Comparison of ENCODE assay signal across 23 mouse cellular contexts in the genomic region with DNA sequence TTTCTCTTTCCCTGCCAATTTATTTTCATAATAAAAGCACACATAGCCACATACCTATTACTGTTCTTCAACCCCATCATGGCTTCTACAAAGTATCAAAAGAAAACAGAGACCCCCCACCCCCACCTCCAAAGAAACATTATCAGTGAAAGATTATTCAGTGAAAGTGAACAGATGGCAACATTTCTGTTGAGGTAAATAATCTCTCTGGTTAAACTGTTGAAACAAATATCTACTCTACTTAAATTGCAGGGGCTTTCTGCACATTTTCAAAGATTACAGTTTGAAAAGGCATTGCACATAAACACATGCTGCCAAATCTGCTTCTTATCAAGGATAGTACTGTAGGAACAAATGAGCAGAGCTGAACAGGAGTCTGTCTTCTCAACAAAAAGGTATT. TPM values are rescaled to one million over a fixed set of nuclear protein-coding genes. Genes with fewer than 3 reads are reported as not detected.
DNase-seq lines count a peak whose midpoint lies in the region; ATAC-seq and TF ChIP-seq lines count a peak whose summit lies in the region.
"Had no signal": no experiment of that assay in that cellular context is flagged by ENCODE, and none has a peak within 500 bp of the region (broad histone marks: within the 10 kb centered on the region; RNA-seq: fewer than 3 reads in every experiment).

No protein-coding gene starts in this region.

- H3K27me3 ChIP-seq in MEL (ENCODE audit: control insufficient read depth in 1 of 2, insufficient read depth in 2 of 2, low read length in 2 of 2), result peaks cover 5 to 10% of the 10 kb centered on the region in 2 experiments
- H3K27me3 ChIP-seq in forebrain, embryonic 11.5 days (ENCODE audit: control insufficient read depth, insufficient read depth, low read length), result no peaks in the 10 kb centered on the region
- H3K27me3 ChIP-seq: CH12.LX had no signal

- no peak overlapping the region for H3K27ac ChIP-seq in MEL (ENCODE audit: control insufficient read depth, low read depth, low read length)
- H3K27ac ChIP-seq in forebrain, embryonic 11.5 days (ENCODE audit: low read depth, low read length), result no peak overlapping the region

- H3K79me2 ChIP-seq in MEL (ENCODE audit: control insufficient read depth, insufficient read depth, low read length, poor library complexity), result no peaks in the 10 kb centered on the region

- DNase-seq in MEL (ENCODE audit: low read depth, low spot score), result no peak
- no peak for DNase-seq in forebrain, embryonic 11.5 days (ENCODE audit: low spot score)
- DNase-seq: adrenal gland, adult 2 months; adrenal gland, adult 8-10 months; adrenal gland, postnatal 10 days; adrenal gland, postnatal 14 days; adrenal gland, postnatal 25 days; adrenal gland, postnatal 36 days; B cell, adult 2 months; cerebellum, adult 11 months; cerebellum, adult 11-12 months; cerebellum, adult 18-20 months; cerebellum, adult 2 months; cerebellum, adult 8-10 months had no signal

- ATAC-seq in forebrain, embryonic 11.5 days (replicated peaks; ENCODE audit: low FRiP score), result no peak
- ATAC-seq: activated CD4-positive, CD25-positive, alpha-beta regulatory T cell, adult 4 months; CD4-positive, CD25-positive, alpha-beta regulatory T cell, adult 4 months; Patski had no signal

- no peak for TF ChIP-seq RAD21 in MEL (IDR thresholded peaks at IDR 0.05; ENCODE audit: low read depth, low read length)

- H3K4me3 ChIP-seq in MEL (ENCODE audit: control insufficient read depth in 1 of 2, insufficient read depth in 1 of 2, low read depth in 2 of 2, low read length in 2 of 2), result no peak overlapping the region
- H3K4me3 ChIP-seq in forebrain, embryonic 11.5 days (ENCODE audit: low read depth, low read length), result no peak overlapping the region

- H3K9ac ChIP-seq in MEL (ENCODE audit: control insufficient read depth, low read depth, low read length, poor library complexity, severe bottlenecking), result no peak overlapping the region
- no peak overlapping the region for H3K9ac ChIP-seq in forebrain, embryonic 11.5 days (ENCODE audit: low read length)

- peak in 1 of 2 experiments; percentile 78; a peak in 2 of 4 replicates for TF ChIP-seq EP300 in MEL (IDR thresholded peaks at IDR 0.05; ENCODE audit: low read depth in 1 of 2, low read length in 2 of 2)

- peaks cover 7 to 25% of the 10 kb centered on the region in 2 experiments; a peak in 2 of 4 replicates for H3K4me1 ChIP-seq in MEL (ENCODE audit: control insufficient read depth in 1 of 2, insufficient read depth in 2 of 2, low read length in 2 of 2)
- no peaks in the 10 kb centered on the region for H3K4me1 ChIP-seq in forebrain, embryonic 11.5 days (replicated peaks; ENCODE audit: control insufficient read depth, insufficient read depth, low read length)

- H3K9me3 ChIP-seq in MEL (replicated peaks; ENCODE audit: insufficient read depth, low read length), result no peaks in the 10 kb centered on the region
- no peaks in the 10 kb centered on the region for H3K9me3 ChIP-seq in forebrain, embryonic 11.5 days (ENCODE audit: control insufficient read depth, low read length)
- H3K9me3 ChIP-seq: G1E had no signal

- H3K36me3 ChIP-seq in MEL (ENCODE audit: control insufficient read depth in 1 of 2, insufficient read depth in 2 of 2, low read length in 2 of 2), result peaks cover 0 to 9% of the 10 kb centered on the region in 2 experiments; a peak in 2 of 4 replicates
- no peaks in the 10 kb centered on the region for H3K36me3 ChIP-seq in forebrain, embryonic 11.5 days (ENCODE audit: control insufficient read depth, insufficient read depth, low read length)
- H3K36me3 ChIP-seq: G1E had no signal

- TF ChIP-seq CTCF in MEL (IDR thresholded peaks at IDR 0.05 in 2 of 3, conservative IDR thresholded peaks at IDR 0.05 in 1 of 3; ENCODE audit: control insufficient read depth in 1 of 3, insufficient read depth in 1 of 3, low read depth in 2 of 3, low read length in 3 of 3, poor library complexity in 1 of 3, severe bottlenecking in 1 of 3), result no peak

- no peak overlapping the region for H3K4me2 ChIP-seq in forebrain, embryonic 11.5 days (ENCODE audit: low read depth, low read length, severe bottlenecking)

- no peak for TF ChIP-seq POLR2A in MEL (IDR thresholded peaks at IDR 0.05; ENCODE audit: control insufficient read depth in 1 of 2, insufficient read depth in 1 of 2, low read depth in 1 of 2, low read length in 2 of 2, poor library complexity in 1 of 2)

TF ChIP-seq in MEL, 35 proteins besides CTCF, POLR2A, EP300 and RAD21:
- TF ChIP-seq TCF12 (IDR thresholded peaks at IDR 0.05; ENCODE audit: low read depth, low read length) (0 out of 2 replicates have a peak, but pooled peaks have one; percentile 62), MXI1 (IDR thresholded peaks at IDR 0.05; ENCODE audit: low read depth, low read length) (peak; percentile 26; the same call in 1 of the 2 replicates), ZMIZ1 (IDR thresholded peaks at IDR 0.05; ENCODE audit: low read depth, low read length) (no peak), ETS1 (IDR thresholded peaks at IDR 0.05; ENCODE audit: low read depth, low read length) (peak; percentile 38; the same call in 1 of the 2 replicates)

RNA-seq across cellular contexts. Expression of gene Slc17a1, which starts 5.7 kb away (rescaled TPM):
- not detected in 2 replicates for total RNA-seq in MEL (2012; rRNA removed)
- polyA plus RNA-seq in MEL (2012; ENCODE audit: insufficient read depth in 1 of 2, insufficient read length in 2 of 2, low read depth in 1 of 2, low replicate concordance in 2 of 2, missing spikeins in 1 of 2), result not detected
- polyA plus RNA-seq in forebrain, embryonic 11.5 days (2014; fragmentation: Nextera tagmentation; extraction: Ambion mirVana), result not detected in 2 replicates
- total RNA-seq: adrenal gland, adult 18-20 months; adrenal gland, adult 8-10 months; adrenal gland, postnatal 25 days; adrenal gland, postnatal 36 days; CH12.LX; ES-E14 had no signal
- polyA plus RNA-seq: activated CD4-positive, CD25-positive, alpha-beta regulatory T cell, adult 4 months; adrenal gland, adult 2 months; brain, embryonic 14.5 days; C2C12; cerebellum, adult 2 months; G1E had no signal

RNA-seq across cellular contexts. Expression of gene Slc17a3, which starts 22.6 kb away (rescaled TPM):
- not detected in 2 replicates for total RNA-seq in MEL (2012; rRNA removed)
- polyA plus RNA-seq in MEL (2012; ENCODE audit: insufficient read depth in 1 of 2, insufficient read length in 2 of 2, low read depth in 1 of 2, low replicate concordance in 2 of 2, missing spikeins in 1 of 2), result not detected
- not detected in 2 replicates for polyA plus RNA-seq in forebrain, embryonic 11.5 days (2014; fragmentation: Nextera tagmentation; extraction: Ambion mirVana)
- total RNA-seq: CH12.LX, ES-E14 had no signal
- polyA plus RNA-seq: activated CD4-positive, CD25-positive, alpha-beta regulatory T cell, adult 4 months; adrenal gland, adult 2 months; brain, embryonic 14.5 days; C2C12; CD4-positive, CD25-positive, alpha-beta regulatory T cell, adult 4 months; G1E had no signal

RNA-seq across cellular contexts. Expression of gene Slc17a4, which starts 53.0 kb away (rescaled TPM):
- total RNA-seq in MEL (2012; rRNA removed), result 0.20 TPM in 1 of 2 replicates, not detected in the other
- under 1 TPM in 1 of 2 experiments, not detected in 1; 0.54 TPM for polyA plus RNA-seq in MEL (2012; ENCODE audit: insufficient read depth in 1 of 2, insufficient read length in 2 of 2, low read depth in 1 of 2, low replicate concordance in 2 of 2, missing spikeins in 1 of 2)
- polyA plus RNA-seq in forebrain, embryonic 11.5 days (2014; fragmentation: Nextera tagmentation; extraction: Ambion mirVana), result not detected in 2 replicates
- total RNA-seq: ES-E14 had no signal
- polyA plus RNA-seq: activated CD4-positive, CD25-positive, alpha-beta regulatory T cell, adult 4 months; brain, embryonic 14.5 days; C2C12; CD4-positive, CD25-positive, alpha-beta regulatory T cell, adult 4 months; cerebellum, adult 2 months; G1E had no signal

RNA-seq across cellular contexts. Expression of gene Slc17a2, which starts 55.0 kb away (rescaled TPM):
- total RNA-seq in MEL (2012; rRNA removed), result not detected in 2 replicates
- polyA plus RNA-seq in MEL (2012; ENCODE audit: insufficient read depth in 1 of 2, insufficient read length in 2 of 2, low read depth in 1 of 2, low replicate concordance in 2 of 2, missing spikeins in 1 of 2), result not detected
- polyA plus RNA-seq in forebrain, embryonic 11.5 days (2014; fragmentation: Nextera tagmentation; extraction: Ambion mirVana), result not detected in 2 replicates
- total RNA-seq: adrenal gland, adult 18-20 months; adrenal gland, postnatal 25 days; CH12.LX; ES-E14 had no signal
- polyA plus RNA-seq: activated CD4-positive, CD25-positive, alpha-beta regulatory T cell, adult 4 months; brain, embryonic 14.5 days; C2C12; CD4-positive, CD25-positive, alpha-beta regulatory T cell, adult 4 months; cerebellum, adult 2 months; G1E; Patski had no signal
